Mouse (Mus musculus): ENCODE data around the gene Epn3. TPM values are rescaled to one million over a fixed set of nuclear protein-coding genes. Genes with fewer than 3 reads are reported as not detected.

Epn3 gene
- total and polyA plus RNA-seq, 3 experiments: 0.04 to 0.19 TPM; not detected in 1

DNA sequence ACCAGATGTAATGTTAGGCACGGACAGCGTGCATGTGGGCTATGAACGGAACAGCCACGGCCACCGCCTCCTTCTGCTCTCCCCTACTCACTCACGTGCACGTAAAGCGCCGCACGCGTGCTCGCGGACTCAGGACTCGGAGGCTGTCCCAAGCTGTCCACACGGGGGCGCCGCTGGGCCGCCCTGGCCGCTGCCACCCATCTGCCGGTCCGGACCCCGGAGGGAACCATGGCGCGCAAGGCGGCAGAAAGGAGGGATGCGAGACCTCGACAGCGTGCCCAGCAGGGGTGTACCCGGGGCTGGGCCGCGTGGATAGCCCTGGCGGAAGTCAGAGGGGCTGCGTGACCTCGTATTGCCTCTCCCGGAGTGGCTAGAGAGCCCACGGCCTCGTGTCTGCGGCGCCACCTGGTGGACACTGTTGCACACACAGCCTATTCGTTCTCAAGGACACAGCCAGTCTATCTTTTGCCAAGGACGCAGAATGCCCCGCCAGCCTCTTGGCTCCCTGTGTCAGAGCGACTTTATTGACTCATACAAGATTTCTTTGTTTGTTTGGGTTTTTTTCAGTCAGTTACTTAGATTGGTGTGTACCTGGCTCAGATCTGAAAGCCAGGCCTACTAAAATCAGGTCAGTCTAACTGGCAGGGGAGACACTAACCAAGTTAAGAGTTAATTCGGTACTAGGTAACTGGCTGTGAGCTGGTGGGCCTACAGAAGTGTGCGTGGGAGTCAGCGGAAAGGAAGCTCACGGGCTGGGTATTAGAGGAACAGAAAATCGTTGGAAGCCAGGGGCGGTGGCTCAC, 49.3 kb upstream of the Epn3 start, which contains the start of gene Rsad1 (continued):
- TF ChIP-seq CTCF (conservative IDR thresholded peaks at IDR 0.05 in 1 of 2, IDR thresholded peaks at IDR 0.05 in 1 of 2; ENCODE audit: low read depth in 2 of 2, low read length in 2 of 2): peak; percentile 77 to 92
- no peak for TF ChIP-seq E2F4 (IDR thresholded peaks at IDR 0.05; ENCODE audit: insufficient replicate concordance, low read depth, low read length)
- peak; percentile 92 for TF ChIP-seq MAX (IDR thresholded peaks at IDR 0.05; ENCODE audit: low read length)
- peak; percentile 84 for TF ChIP-seq HCFC1 (IDR thresholded peaks at IDR 0.05; ENCODE audit: low read depth, low read length)
- peak; percentile 74 for TF ChIP-seq NELFE (IDR thresholded peaks at IDR 0.05; ENCODE audit: low read depth, low read length)
- no peak for TF ChIP-seq ZNF384 (IDR thresholded peaks at IDR 0.05; ENCODE audit: low read depth, low read length)
- 0 out of 2 replicates have a peak, but pooled peaks have one; percentile 59 for TF ChIP-seq KAT2A (IDR thresholded peaks at IDR 0.05; ENCODE audit: insufficient replicate concordance, low read length)
- TF ChIP-seq RAD21 (IDR thresholded peaks at IDR 0.05; ENCODE audit: low read depth, low read length): peak; percentile 39
- no peak for TF ChIP-seq CHD1 (IDR thresholded peaks at IDR 0.05; ENCODE audit: low read depth, low read length)
- peak; percentile 77 for TF ChIP-seq SMC3 (IDR thresholded peaks at IDR 0.05; ENCODE audit: low read depth, low read length)
- TF ChIP-seq POLR2A (IDR thresholded peaks at IDR 0.05; ENCODE audit: low read depth, low read length): peak; percentile 71
- TF ChIP-seq TBP (conservative IDR thresholded peaks at IDR 0.05; ENCODE audit: low read depth, low read length): no peak
- no peak for TF ChIP-seq MAFK (IDR thresholded peaks at IDR 0.05; ENCODE audit: insufficient replicate concordance, low read length)

DNA sequence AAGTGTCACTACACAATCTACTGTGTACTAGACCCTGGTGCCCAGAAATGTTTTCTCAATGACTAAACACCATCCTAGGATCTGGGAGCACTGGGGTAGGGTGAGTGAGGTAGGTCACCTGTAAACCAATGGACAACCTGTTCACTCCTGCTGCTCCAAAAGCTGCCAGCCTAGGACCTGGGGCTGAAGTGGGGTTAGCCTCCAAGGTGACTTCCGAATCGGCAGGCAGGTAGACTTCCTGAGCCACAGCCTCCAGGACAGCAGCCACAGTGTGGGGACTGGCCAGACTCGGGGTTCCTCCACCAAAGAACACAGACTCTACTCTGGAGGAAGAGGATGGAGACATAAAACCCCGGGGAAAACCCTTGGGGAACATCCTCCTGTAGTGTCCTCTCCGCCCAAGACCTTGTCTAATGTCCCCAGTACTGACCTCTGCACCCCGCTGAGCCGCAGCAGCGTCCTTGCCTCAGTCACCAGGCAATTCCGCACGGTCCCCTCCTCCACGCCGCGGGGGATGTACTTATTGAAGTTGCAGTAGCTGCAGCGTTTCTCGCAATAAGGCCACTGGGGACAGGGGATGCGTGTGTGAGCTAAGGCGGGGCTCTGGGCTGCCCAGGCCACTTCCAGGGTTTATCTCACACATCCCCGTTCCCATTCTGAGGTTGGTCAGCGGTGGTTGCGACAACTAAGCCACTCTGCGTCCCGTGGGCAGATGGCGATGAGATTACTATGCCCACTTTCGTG, 48.4 kb upstream of the Epn3 start:
- peaks cover 2 to 25% of the 10 kb centered on the region in 2 experiments for H3K4me1 ChIP-seq (ENCODE audit: control insufficient read depth in 1 of 2, insufficient read depth in 2 of 2)
- DNase-seq (ENCODE audit: extremely low read depth): peak; percentile 34
- TF ChIP-seq PAX5 (IDR thresholded peaks at IDR 0.05; ENCODE audit: low read length) (no peak), RCOR1 (conservative IDR thresholded peaks at IDR 0.05; ENCODE audit: low read depth, low read length) (no peak), MAFK (IDR thresholded peaks at IDR 0.05; ENCODE audit: insufficient replicate concordance, low read length) (no peak), USF2 (conservative IDR thresholded peaks at IDR 0.05; ENCODE audit: low read depth, low read length) (no peak), CHD1 (IDR thresholded peaks at IDR 0.05; ENCODE audit: low read depth, low read length) (no peak), RAD21 (IDR thresholded peaks at IDR 0.05; ENCODE audit: low read depth, low read length) (no peak), E2F4 (IDR thresholded peaks at IDR 0.05; ENCODE audit: insufficient replicate concordance, low read depth, low read length) (no peak)
- H3K9me3 ChIP-seq (replicated peaks; ENCODE audit: low read length): peaks cover 3% of the 10 kb centered on the region
- H3K27ac ChIP-seq (ENCODE audit: insufficient read depth, low read depth): no peak overlapping the region
- dilution Hi-C loops (cut with MboI; ENCODE audit: extremely low pct_ligation_motif_present, extremely low pct_unique_long_range_greater_than_20kb, low sequenced_read_pairs): no loop called here
- H3K79me2 ChIP-seq (replicated peaks; ENCODE audit: control insufficient read depth, extremely low read depth, insufficient read depth, poor library complexity, severe bottlenecking): no peaks in the 10 kb centered on the region
- peak overlapping the region; percentile 59 to 94 (median 64) for H3K4me3 ChIP-seq (replicated peaks in 1 of 3; ENCODE audit: low read depth in 2 of 3, low read length in 2 of 3, poor library complexity in 1 of 3)
- in situ Hi-C loops (cut with MboI; ENCODE audit: low pct_ligation_motif_present, low pct_unique_long_range_greater_than_20kb, low sequenced_read_pairs): no loop called here
- peaks cover 0 to 34% of the 10 kb centered on the region in 2 experiments for H3K36me3 ChIP-seq (replicated peaks in 1 of 2; ENCODE audit: control insufficient read depth in 1 of 2, insufficient read depth in 1 of 2, low read length in 1 of 2)
- peak overlapping the region; percentile 50 for H3K4me2 ChIP-seq (ENCODE audit: insufficient read depth, low read depth, poor library complexity, severe bottlenecking)
- H3K9ac ChIP-seq (ENCODE audit: insufficient read depth, low read depth): peak overlapping the region; percentile 28
- H3K27me3 ChIP-seq (replicated peaks): no peaks in the 10 kb centered on the region

All from CH12.LX (cell line).